Mouse (Mus musculus) lung, adult 2 months (tissue): Measurements from ENCODE around the gene Med13.

Experiments used
- CTCF ChIP-seq: fragments of 200-500 bp; IDR thresholded peaks from 2 replicates; pipeline ENCODE4 v1.5.1; 2011; ENCODE audit warnings: mild to moderate bottlenecking, low read length, control low read depth; ENCODE audit not compliant: insufficient read depth
- POLR2A ChIP-seq: fragments of 200-500 bp; IDR thresholded peaks from 2 replicates; pipeline ENCODE4 v1.6.1; 2011; ENCODE audit warnings: low read depth, mild to moderate bottlenecking, control low read depth, low read length, borderline replicate concordance; ENCODE audit errors: extremely low read depth

- TF ChIP-seq CTCF: no peak
- TF ChIP-seq POLR2A: no peak
Observed at GRCm38 (mm10) chr11:86356007-86356853, 1.2 kb downstream of the Med13 start.
